Mouse (Mus musculus): ENCODE data around the gene Tnr.

DNA sequence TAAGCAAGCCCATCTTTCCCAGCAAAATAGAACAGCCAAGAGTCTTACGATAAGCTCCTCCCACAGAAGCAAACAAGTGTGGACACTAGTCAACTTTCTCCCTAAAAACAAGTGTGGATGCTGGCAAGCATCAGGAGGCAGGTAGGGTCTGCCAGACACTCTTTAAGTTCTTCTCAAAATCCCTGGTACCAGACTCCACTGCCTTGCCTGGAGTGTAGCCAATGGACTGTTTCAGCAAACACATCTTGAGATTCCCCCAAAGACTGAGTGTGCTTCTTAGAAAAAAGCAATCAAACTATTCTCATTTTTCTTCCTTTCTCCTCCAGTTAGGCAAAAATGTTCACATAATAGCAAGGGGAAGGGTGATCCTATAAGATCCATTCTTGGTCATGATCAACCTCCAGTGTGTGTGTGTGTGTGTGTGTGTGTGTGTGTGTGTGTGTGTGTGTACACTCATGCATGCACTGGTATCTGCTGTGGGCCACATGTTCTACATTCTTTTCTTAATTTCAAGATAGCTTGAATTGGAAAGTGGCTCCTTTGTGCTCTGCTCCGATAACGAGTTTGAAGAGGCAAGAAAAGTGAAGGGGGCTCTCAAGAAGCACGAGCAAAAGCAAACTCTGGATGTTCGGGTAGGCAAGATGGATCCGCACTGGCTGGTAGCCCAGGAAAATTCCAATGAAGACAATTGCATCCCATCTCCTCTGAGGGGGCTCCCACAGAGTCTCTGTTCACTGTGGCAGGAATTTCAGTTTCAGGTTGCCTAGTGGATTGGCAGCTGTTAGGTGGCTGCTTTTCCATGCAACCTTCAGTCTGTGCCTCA lies 346.3 kb downstream of the Tnr start:
- TF ChIP-seq SIN3A (IDR thresholded peaks at IDR 0.05; ENCODE audit: low read length) (no peak), CTCF (conservative IDR thresholded peaks at IDR 0.05 in 1 of 2, IDR thresholded peaks at IDR 0.05 in 1 of 2; ENCODE audit: low read depth in 2 of 2, low read length in 2 of 2) (no peak), POLR2AphosphoS2 (IDR thresholded peaks at IDR 0.05; ENCODE audit: low read depth, low read length) (no peak), JUND (conservative IDR thresholded peaks at IDR 0.05; ENCODE audit: low read depth, low read length) (no peak), ZKSCAN1 (IDR thresholded peaks at IDR 0.05; ENCODE audit: borderline replicate concordance, low read depth, low read length) (no peak)

Measured in CH12.LX (cell line).